Mouse (Mus musculus) neural tube, embryonic 11.5 days (tissue): Measurements from ENCODE around the gene Fat1. TPM values are rescaled to one million over a fixed set of nuclear protein-coding genes. Genes with fewer than 3 reads are reported as not detected.
A peak's percentile ranks its signal among the peaks of the same experiment; 100 is the strongest.

Experiments used
- ATAC-seq: fragments of 200-750 bp; cut with Nextera tagmentation; 2 replicates; pipeline ENCODE4 v1.8.0; 2017; ENCODE audit warnings: moderate number of reproducible peaks, mild to moderate bottlenecking, moderate TSS enrichment, moderate library complexity; ENCODE audit not compliant: insufficient read depth, low FRiP score, low TSS enrichment
- DNase-seq: peaks from one replicate; pipeline ENCODE4 v3.0.0-alpha.2; 2015; ENCODE audit warnings: low spot score
- H3K27ac ChIP-seq: fragments of 300-500 bp; sonication (generic); 2 replicates; pipeline ENCODE4 v1.5.1; 2014; ENCODE audit warnings: low read depth, mild to moderate bottlenecking, low read length
- H3K27me3 ChIP-seq: fragments of 300-500 bp; sonication (generic); 2 replicates; pipeline ENCODE4 v1.6.1; 2014; ENCODE audit warnings: mild to moderate bottlenecking, low read length, mixed read lengths; ENCODE audit not compliant: control insufficient read depth, insufficient read depth
- H3K36me3 ChIP-seq: fragments of 300-500 bp; sonication (generic); 2 replicates; pipeline ENCODE4 v1.6.1; 2014; ENCODE audit warnings: mild to moderate bottlenecking, low read length, moderate library complexity, mixed read lengths; ENCODE audit not compliant: control insufficient read depth, insufficient read depth
- H3K4me1 ChIP-seq: fragments of 300-500 bp; sonication (generic); 2 replicates; pipeline ENCODE4 v1.6.1; 2014; ENCODE audit warnings: low read length, mixed read lengths; ENCODE audit not compliant: control insufficient read depth, insufficient read depth
- H3K4me2 ChIP-seq: fragments of 300-500 bp; sonication (generic); 2 replicates; pipeline ENCODE4 v1.6.1; 2014; ENCODE audit warnings: low read depth, mild to moderate bottlenecking, moderate library complexity
- H3K4me3 ChIP-seq: fragments of 300-500 bp; sonication (generic); 2 replicates; pipeline ENCODE4 v1.5.1; 2014; ENCODE audit warnings: low read depth, low read length
- H3K9ac ChIP-seq: fragments of 300-500 bp; sonication (generic); 2 replicates; pipeline ENCODE4 v1.6.1; 2014; ENCODE audit warnings: mild to moderate bottlenecking, low read length
- H3K9me3 ChIP-seq: fragments of 300-500 bp; sonication (generic); 2 replicates; pipeline ENCODE4 v1.6.1; 2016; ENCODE audit warnings: low read length; ENCODE audit not compliant: control insufficient read depth
- WGBS: fragments of 180-500 bp; shearing (Covaris S2); extraction: QIAGEN DNeasy Blood & Tissue Kit; methylation state at CpG from one replicate; pipeline ENCODE4 v1.1.7; 2014; 5-methylcytosine and 5-hydroxymethylcytosine counted together
- polyA plus RNA-seq: library from polyadenylated mRNA; unstranded; fragments of >200 nt; fragmentation: Nextera tagmentation; extraction: Ambion mirVana; gene quantifications from 2 replicates; pipeline ENCODE4 v1.2.1, GENCODE M21; 2014

The Fat1 gene
- polyA plus RNA-seq, 1 experiment from 2014 or later, result 23.3 TPM

- 96% methylated on average over 4 of the region's 4 CpGs for WGBS
- Histone ChIP-seq H3K4me1 (no peaks in the 10 kb centered on the region), H3K4me2 (no peak overlapping the region), H3K27ac (no peak overlapping the region), H3K36me3 (peaks cover under 1% of the 10 kb centered on the region; the same call in 1 of the 2 replicates), H3K9me3 (no peaks in the 10 kb centered on the region), H3K9ac (no peak overlapping the region), H3K4me3 (no peak overlapping the region), H3K27me3 (no peaks in the 10 kb centered on the region)
- no peak for ATAC-seq
- no peak for DNase-seq
Measured at GRCm38 (mm10) chr8:44945577-44945976, 10.3 kb downstream of the Fat1 start.

GRCm38 (mm10) chr8:44948597-44948996 lies 13.3 kb downstream of the Fat1 start:
- no peak overlapping the region for H3K27ac ChIP-seq
- ATAC-seq, result 0 out of 2 replicates have a peak, but pooled peaks have one; percentile 13
- no peak for DNase-seq

GRCm38 (mm10) chr8:44960455-44960854 lies 25.2 kb downstream of the Fat1 start:
- no peak overlapping the region for H3K27ac ChIP-seq
- peaks cover 23% of the 10 kb centered on the region for H3K4me1 ChIP-seq
- H3K4me3 ChIP-seq, result no peak overlapping the region
- ATAC-seq, result 0 out of 2 replicates have a peak, but pooled peaks have one; percentile 7
- H3K9me3 ChIP-seq, result no peaks in the 10 kb centered on the region
- DNase-seq, result peak; percentile 28
- H3K36me3 ChIP-seq, result no peaks in the 10 kb centered on the region
- H3K27me3 ChIP-seq, result no peaks in the 10 kb centered on the region
- no peak overlapping the region for H3K9ac ChIP-seq
- 31% methylated on average over 10 of the region's 10 CpGs for WGBS
- H3K4me2 ChIP-seq, result no peak overlapping the region

More at GRCm38 (mm10) chr8:44948597-44948996, 13.3 kb downstream of the Fat1 start:
- H3K4me2 ChIP-seq, result no peak overlapping the region
- H3K27me3 ChIP-seq, result no peaks in the 10 kb centered on the region
- no peaks in the 10 kb centered on the region for H3K4me1 ChIP-seq
- WGBS, result 73% methylated on average over 9 of the region's 9 CpGs
- H3K9ac ChIP-seq, result no peak overlapping the region
- H3K4me3 ChIP-seq, result no peak overlapping the region
- H3K36me3 ChIP-seq, result peaks cover 30% of the 10 kb centered on the region
- H3K9me3 ChIP-seq, result no peaks in the 10 kb centered on the region

- H3K4me2 ChIP-seq, result no peak overlapping the region
- H3K4me1 ChIP-seq, result peaks cover 23% of the 10 kb centered on the region
- no peaks in the 10 kb centered on the region for H3K27me3 ChIP-seq
- H3K36me3 ChIP-seq, result no peaks in the 10 kb centered on the region
- no peak for ATAC-seq
- WGBS, result 49% methylated on average over 5 of the region's 5 CpGs
- DNase-seq, result no peak
- H3K9ac ChIP-seq, result no peak overlapping the region
- no peak overlapping the region for H3K4me3 ChIP-seq
- H3K9me3 ChIP-seq, result no peaks in the 10 kb centered on the region
- no peak overlapping the region for H3K27ac ChIP-seq
Measured at GRCm38 (mm10) chr8:44960906-44961305, 25.7 kb downstream of the Fat1 start.

GRCm38 (mm10) chr8:44961492-44961891 lies 26.2 kb downstream of the Fat1 start:
- Histone ChIP-seq H3K4me1 (peaks cover 23% of the 10 kb centered on the region), H3K27me3 (no peaks in the 10 kb centered on the region), H3K4me3 (no peak overlapping the region), H3K9ac (no peak overlapping the region), H3K27ac (no peak overlapping the region), H3K36me3 (no peaks in the 10 kb centered on the region), H3K4me2 (no peak overlapping the region), H3K9me3 (no peaks in the 10 kb centered on the region)
- no peak for DNase-seq
- 85% methylated on average over 6 of the region's 6 CpGs for WGBS
- ATAC-seq, result no peak

- Histone ChIP-seq H3K9me3 (no peaks in the 10 kb centered on the region), H3K4me2 (no peak overlapping the region), H3K27me3 (no peaks in the 10 kb centered on the region), H3K27ac (no peak overlapping the region), H3K36me3 (no peaks in the 10 kb centered on the region), H3K4me1 (peaks cover 23% of the 10 kb centered on the region), H3K4me3 (no peak overlapping the region), H3K9ac (no peak overlapping the region)
- DNase-seq (no peak), ATAC-seq (no peak)
- WGBS, result 85% methylated on average over 12 of the region's 12 CpGs
Measured at GRCm38 (mm10) chr8:44962572-44963231, 27.5 kb downstream of the Fat1 start.

GRCm38 (mm10) chr8:44967521-44968039 lies 32.3 kb downstream of the Fat1 start:
- Histone ChIP-seq H3K4me1 (peaks cover 8% of the 10 kb centered on the region), H3K4me3 (no peak overlapping the region), H3K27ac (no peak overlapping the region), H3K36me3 (no peaks in the 10 kb centered on the region), H3K4me2 (no peak overlapping the region), H3K9me3 (no peaks in the 10 kb centered on the region), H3K9ac (no peak overlapping the region), H3K27me3 (no peaks in the 10 kb centered on the region)
- ATAC-seq, result no peak
- no peak for DNase-seq
- 93% methylated on average over 8 of the region's 8 CpGs for WGBS

GRCm38 (mm10) chr8:44970093-44970492 lies 34.8 kb downstream of the Fat1 start:
- peaks cover 12% of the 10 kb centered on the region for H3K4me1 ChIP-seq
- no peak overlapping the region for H3K9ac ChIP-seq
- ATAC-seq (no peak), DNase-seq (no peak)
- no peak overlapping the region for H3K4me3 ChIP-seq
- WGBS, result 31% methylated on average over 12 of the region's 12 CpGs
- no peaks in the 10 kb centered on the region for H3K27me3 ChIP-seq
- no peaks in the 10 kb centered on the region for H3K36me3 ChIP-seq
- H3K27ac ChIP-seq, result no peak overlapping the region
- no peaks in the 10 kb centered on the region for H3K9me3 ChIP-seq
- no peak overlapping the region for H3K4me2 ChIP-seq

- Histone ChIP-seq H3K4me1 (peaks cover 12% of the 10 kb centered on the region), H3K27me3 (no peaks in the 10 kb centered on the region), H3K27ac (no peak overlapping the region), H3K4me3 (no peak overlapping the region), H3K4me2 (no peak overlapping the region), H3K9me3 (no peaks in the 10 kb centered on the region), H3K9ac (no peak overlapping the region), H3K36me3 (no peaks in the 10 kb centered on the region)
- no peak for DNase-seq
- 12% methylated on average over 6 of the region's 6 CpGs for WGBS
- peak; percentile 43; the same call in 1 of the 2 replicates for ATAC-seq
Measured at GRCm38 (mm10) chr8:44971346-44971745, 36.1 kb downstream of the Fat1 start.
